Mouse (Mus musculus) mouse trophoblast stem cell (cell line): Measurements from ENCODE around the gene Focad.

Experiments
- in situ Hi-C, 2 experiments: fragments of 300-500 bp; cut with MseI, MboI; formaldehyde crosslinking; loops; 2 replicates in 1 of 2; 3 replicates in 1 of 2; pipeline ENCODE4 v1.15.1; 2025

Gene Focad

DNA sequence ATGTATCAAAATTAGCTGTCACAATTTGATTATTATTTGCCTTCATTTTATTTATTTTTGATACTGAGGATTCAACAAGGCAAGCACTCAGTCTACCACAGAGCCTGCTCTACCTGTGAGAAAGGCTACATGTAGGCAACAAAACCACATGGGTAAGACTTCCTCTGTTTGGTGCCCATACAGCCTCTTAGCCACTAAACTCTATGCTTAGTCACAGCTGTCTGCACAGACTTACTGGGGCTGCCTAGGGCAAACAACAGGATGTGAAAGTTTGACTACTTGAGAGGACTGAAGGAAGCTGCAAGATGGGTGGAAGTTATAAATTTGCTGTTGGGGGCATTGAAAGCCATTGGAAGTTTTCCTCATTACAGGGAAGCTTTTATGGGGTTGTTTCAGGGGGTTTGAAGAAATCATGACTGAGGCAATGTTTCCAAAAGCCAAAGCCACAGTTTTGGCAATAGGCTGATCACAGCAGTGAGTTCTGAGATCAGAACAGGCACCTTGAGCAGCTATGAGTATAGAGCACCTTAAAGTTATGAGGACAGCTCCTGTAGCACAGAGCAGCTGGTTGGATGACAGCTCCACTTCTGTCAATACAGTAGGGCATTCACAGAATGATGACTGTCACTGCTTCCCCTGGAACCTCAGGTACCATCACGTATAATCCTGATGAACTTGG lies 355.8 kb downstream of the Focad start:
- in situ Hi-C loops: no loop called here

DNA sequence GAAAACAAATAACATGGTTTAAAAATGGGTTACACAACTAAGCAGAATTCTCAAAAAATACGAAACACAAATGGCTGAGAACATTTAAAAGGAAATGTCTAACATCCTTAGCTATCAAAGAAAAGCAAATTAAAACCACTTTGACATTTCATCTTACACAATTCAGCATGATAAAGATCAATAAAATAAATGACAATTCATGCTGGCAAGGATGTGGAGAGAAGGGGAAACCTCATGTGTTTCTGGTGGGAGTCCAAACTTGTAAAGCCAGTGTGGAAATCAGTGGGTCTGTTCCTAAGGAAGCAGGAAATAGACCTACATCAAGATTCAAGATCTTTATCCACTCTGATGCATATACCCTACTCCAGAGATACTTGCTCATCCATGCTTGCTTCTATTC lies 363.7 kb downstream of the Focad start:
- in situ Hi-C loops: no loop called here

DNA sequence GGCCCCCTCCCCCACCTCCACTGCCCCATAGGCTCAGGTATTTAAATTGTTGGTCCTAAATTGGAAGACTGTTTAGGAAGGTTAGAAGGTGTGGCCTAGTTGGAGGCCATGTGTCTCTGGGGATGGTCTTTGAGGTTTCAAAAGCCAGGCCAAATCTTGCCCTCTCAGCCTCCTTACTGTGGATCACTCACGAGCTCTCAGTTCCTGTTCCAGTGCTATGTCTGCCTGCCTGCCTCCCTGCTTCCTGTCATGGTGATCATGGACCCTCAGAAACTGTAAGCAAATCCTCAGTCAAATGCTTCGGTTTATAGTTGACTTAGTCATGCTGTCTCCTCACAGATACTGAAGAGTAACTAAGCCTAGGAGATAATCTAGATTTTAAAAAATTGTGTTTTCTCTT lies 364.2 kb downstream of the Focad start:
- in situ Hi-C loops: no loop called here
